Mouse (Mus musculus) forebrain, embryonic 14.5 days (tissue): ENCODE data around the gene Cdk5. TPM values are rescaled to one million over a fixed set of nuclear protein-coding genes. Genes with fewer than 3 reads are reported as not detected.
A peak's percentile ranks its signal among the peaks of the same experiment; 100 is the strongest.

ENCODE experiments used
- ATAC-seq: fragments of 200-750 bp; cut with Nextera tagmentation; 2 replicates; pipeline ENCODE4 v1.8.0; 2017; ENCODE audit warnings: mild to moderate bottlenecking, moderate library complexity
- DNase-seq: peaks from one replicate; pipeline ENCODE4 v3.0.0-alpha.2; 2015; ENCODE audit warnings: low spot score
- H3K27ac ChIP-seq: fragments of 300-500 bp; sonication (generic); 2 replicates; pipeline ENCODE4 v1.5.1; 2014; ENCODE audit warnings: low read depth, mild to moderate bottlenecking, control low read depth, low read length, moderate library complexity
- H3K27me3 ChIP-seq: fragments of 300-500 bp; sonication (generic); replicated peaks from 2 replicates; pipeline ENCODE4 v1.6.1; 2014; ENCODE audit warnings: low read length, control low read depth, mixed read lengths; ENCODE audit not compliant: control insufficient read depth, insufficient read depth
- H3K36me3 ChIP-seq: fragments of 300-500 bp; sonication (generic); 2 replicates; pipeline ENCODE4 v1.6.1; 2014; ENCODE audit warnings: low read length, control low read depth; ENCODE audit not compliant: control insufficient read depth, insufficient read depth
- H3K4me1 ChIP-seq: fragments of 300-500 bp; sonication (generic); 2 replicates; pipeline ENCODE4 v1.6.1; 2014; ENCODE audit warnings: antibody characterized with exemption, low read length, control low read depth; ENCODE audit not compliant: control insufficient read depth, insufficient read depth
- H3K4me2 ChIP-seq: fragments of 300-500 bp; sonication (generic); 2 replicates; pipeline ENCODE4 v1.6.1; 2014; ENCODE audit warnings: mild to moderate bottlenecking, control low read depth, low read length
- H3K4me3 ChIP-seq: fragments of 300-500 bp; sonication (generic); 2 replicates; pipeline ENCODE4 v1.5.1; 2014; ENCODE audit warnings: low read depth, low read length, control low read depth
- H3K9ac ChIP-seq: fragments of 300-500 bp; sonication (generic); 2 replicates; pipeline ENCODE4 v1.6.1; 2014; ENCODE audit warnings: mild to moderate bottlenecking, low read length, control low read depth, moderate library complexity
- H3K9me3 ChIP-seq: fragments of 300-500 bp; sonication (generic); replicated peaks from 2 replicates; pipeline ENCODE4 v1.6.1; 2016; ENCODE audit warnings: low read length, control low read depth, mixed read lengths; ENCODE audit not compliant: control insufficient read depth
- WGBS: fragments of 180-500 bp; shearing (Covaris S2); extraction: QIAGEN DNeasy Blood & Tissue Kit; methylation state at CpG from one replicate; pipeline ENCODE4 v1.1.7; 2014; 5-methylcytosine and 5-hydroxymethylcytosine counted together
- polyA plus RNA-seq: library from polyadenylated mRNA; unstranded; fragments of >200 nt; fragmentation: Nextera tagmentation; extraction: Ambion mirVana; gene quantifications from 2 replicates; pipeline ENCODE4 v1.2.1, GENCODE M21; 2014

Gene Cdk5
- polyA plus RNA-seq, 1 experiment from 2014 or later: 113 TPM

DNA sequence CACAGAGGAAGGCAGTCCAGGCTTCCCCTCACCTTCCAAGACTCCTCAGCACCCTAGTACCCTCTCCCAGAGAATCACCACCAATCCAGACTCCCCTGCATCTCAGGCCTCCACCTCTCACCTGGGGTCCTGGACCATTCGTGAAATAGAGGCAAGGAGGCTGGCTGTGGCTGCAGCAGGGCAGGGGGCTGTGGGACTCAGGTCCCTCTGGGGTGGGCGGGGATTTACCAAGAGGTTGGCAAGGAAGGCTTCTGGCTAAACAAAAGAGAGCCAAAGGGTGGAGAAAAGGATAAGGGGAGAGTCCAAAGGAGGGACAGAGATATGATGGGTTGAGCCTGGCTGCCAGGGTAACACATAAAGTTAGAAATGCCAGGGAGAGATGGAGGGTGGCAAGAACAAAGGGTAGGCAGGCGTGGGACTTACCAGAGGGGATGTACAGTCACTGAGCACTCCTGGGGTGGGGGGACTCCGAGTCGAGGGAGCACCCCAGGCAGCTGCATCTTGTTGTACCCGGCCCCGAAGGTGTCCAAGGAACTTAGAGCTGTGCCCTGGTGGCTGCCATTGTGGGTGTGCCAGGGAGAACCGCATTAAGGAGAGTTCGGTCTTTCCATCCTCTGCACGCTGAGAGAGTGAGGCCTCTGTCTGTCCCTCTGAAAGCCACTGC lies 37.3 kb downstream of the Cdk5 start:
- Histone ChIP-seq H3K4me3 (no peak overlapping the region), H3K9ac (no peak overlapping the region), H3K36me3 (no peaks in the 10 kb centered on the region), H3K4me2 (no peak overlapping the region), H3K9me3 (no peaks in the 10 kb centered on the region), H3K27ac (no peak overlapping the region), H3K27me3 (peaks cover 31% of the 10 kb centered on the region), H3K4me1 (peaks cover 12% of the 10 kb centered on the region)
- WGBS: 77% methylated on average over 10 of the region's 10 CpGs
- DNase-seq: no peak
- no peak for ATAC-seq

DNA sequence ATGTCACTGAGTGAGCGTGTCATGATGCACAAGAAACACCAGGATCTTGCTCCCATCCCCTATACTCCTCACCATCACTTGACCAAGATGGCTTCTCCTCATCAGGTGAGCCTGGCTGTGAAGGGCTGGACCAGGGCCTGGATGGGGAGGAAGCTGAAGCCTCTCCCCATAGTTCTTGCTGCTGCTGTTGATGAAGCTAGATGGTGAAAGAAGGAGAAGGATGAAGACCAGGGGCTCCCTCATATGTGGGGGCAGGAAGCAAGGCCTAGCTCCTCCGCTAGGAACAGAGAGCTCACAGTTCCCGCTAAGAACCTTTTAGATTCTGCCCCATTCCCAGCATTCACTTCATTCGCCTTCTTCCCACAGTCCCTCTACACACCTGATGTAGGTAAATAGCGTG lies 38.0 kb downstream of the Cdk5 start:
- Histone ChIP-seq H3K36me3 (no peaks in the 10 kb centered on the region), H3K9me3 (no peaks in the 10 kb centered on the region), H3K4me3 (no peak overlapping the region), H3K9ac (no peak overlapping the region), H3K4me2 (no peak overlapping the region), H3K4me1 (peaks cover 12% of the 10 kb centered on the region), H3K27me3 (peaks cover 31% of the 10 kb centered on the region), H3K27ac (no peak overlapping the region)
- WGBS: 91% methylated on average over 5 of the region's 5 CpGs
- no peak for ATAC-seq
- DNase-seq: no peak

DNA sequence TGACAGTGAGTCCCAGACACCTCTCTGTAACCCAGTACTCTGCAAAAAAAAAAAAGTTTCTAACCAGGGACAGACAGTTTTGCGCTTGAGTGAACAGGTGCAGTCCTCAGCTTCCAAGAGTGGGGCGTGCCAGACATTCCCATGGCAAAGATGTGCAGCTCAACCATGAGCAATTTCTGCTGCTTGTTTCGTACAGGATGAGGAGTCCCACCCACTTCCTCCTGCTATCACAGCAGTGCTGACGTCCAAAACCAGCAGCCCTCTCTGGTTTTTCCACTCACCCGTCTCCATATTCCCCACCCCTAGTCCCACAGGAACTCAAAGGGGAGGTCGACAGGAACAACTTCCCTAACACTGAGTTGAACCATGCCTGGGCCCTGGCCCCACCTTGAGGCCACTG lies 38.9 kb downstream of the Cdk5 start:
- Histone ChIP-seq H3K36me3 (no peaks in the 10 kb centered on the region), H3K9ac (no peak overlapping the region), H3K27me3 (peaks cover 31% of the 10 kb centered on the region), H3K27ac (no peak overlapping the region), H3K4me3 (no peak overlapping the region), H3K9me3 (no peaks in the 10 kb centered on the region), H3K4me2 (peak overlapping the region; percentile 63; the same call in 1 of the 2 replicates), H3K4me1 (peaks cover 12% of the 10 kb centered on the region)
- DNase-seq (no peak), ATAC-seq (no peak)
- 72% methylated on average over 6 of the region's 6 CpGs for WGBS

DNA sequence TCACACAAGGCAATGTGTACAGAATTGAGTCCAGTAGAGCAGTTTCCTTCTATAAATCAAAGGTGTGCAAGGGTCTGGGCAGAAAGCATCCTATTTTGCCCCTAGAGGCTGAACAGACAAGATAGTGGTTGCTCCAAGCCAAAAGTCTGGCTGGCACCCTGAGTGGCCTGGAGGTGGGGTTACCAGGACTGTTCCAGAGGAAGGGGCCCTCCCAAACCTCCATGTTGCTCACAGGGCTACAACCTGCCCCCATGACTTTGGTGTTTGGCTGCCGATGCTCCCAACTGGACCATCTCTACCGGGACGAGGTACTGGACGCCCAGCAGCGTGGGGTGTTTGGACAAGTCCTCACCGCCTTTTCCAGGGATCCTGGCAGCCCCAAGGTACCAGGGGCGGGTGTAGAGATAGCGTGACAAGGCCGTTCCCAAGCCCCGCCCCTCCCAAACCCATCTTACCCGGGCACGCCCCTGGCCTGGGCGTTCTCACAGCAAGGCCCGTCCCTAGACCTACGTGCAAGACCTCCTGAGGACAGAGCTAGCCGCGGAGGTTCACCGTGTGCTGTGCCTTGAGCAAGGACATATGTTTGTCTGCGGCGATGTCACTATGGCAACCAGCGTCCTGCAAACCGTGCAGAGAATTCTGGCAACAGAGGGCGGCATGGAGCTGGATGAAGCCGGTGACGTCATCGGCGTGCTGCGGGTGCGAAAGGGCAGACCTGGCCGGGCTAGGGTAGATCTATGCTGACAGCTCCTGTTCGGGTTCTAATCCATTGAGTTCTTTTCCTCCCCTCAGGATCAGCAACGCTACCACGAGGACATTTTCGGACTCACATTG lies 40.1 kb downstream of the Cdk5 start:
- DNase-seq (peak; percentile 96), ATAC-seq (peak; percentile 84)
- H3K27me3 ChIP-seq: peaks cover 22% of the 10 kb centered on the region
- WGBS: under 1% methylated on average over 34 of the region's 34 CpGs
- H3K4me3 ChIP-seq: peak overlapping the region; percentile 44
- peak overlapping the region; percentile 64 for H3K9ac ChIP-seq
- H3K4me2 ChIP-seq: peak overlapping the region; percentile 63
- H3K36me3 ChIP-seq: no peaks in the 10 kb centered on the region
- peaks cover 12% of the 10 kb centered on the region for H3K4me1 ChIP-seq
- peak overlapping the region; percentile 58 for H3K27ac ChIP-seq
- H3K9me3 ChIP-seq: no peaks in the 10 kb centered on the region

DNA sequence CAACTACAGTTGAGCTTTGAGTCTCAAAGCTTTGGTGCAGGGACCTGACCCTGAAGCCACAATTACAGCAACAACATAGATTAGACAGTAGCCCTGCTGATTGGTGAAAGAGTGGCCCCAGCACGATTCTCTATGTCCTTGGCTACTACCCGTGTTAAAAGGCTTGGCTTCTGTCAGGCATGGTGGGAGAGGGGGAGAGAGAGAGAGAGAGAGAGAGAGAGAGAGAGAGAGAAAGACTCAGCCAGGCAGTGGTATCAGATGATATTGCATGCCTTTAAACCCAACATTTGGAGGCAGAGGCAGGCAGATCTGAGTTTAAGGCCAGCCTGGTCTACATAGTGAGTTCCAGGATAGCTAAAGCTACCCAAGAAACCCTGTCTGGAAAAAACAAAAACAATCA lies 41.3 kb downstream of the Cdk5 start:
- peaks cover 10% of the 10 kb centered on the region for H3K27me3 ChIP-seq
- ATAC-seq (no peak), DNase-seq (no peak)
- no peak overlapping the region for H3K27ac ChIP-seq
- H3K4me3 ChIP-seq: no peak overlapping the region
- H3K9ac ChIP-seq: no peak overlapping the region
- 64% methylated on average over 2 of the region's 2 CpGs for WGBS
- no peaks in the 10 kb centered on the region for H3K9me3 ChIP-seq
- H3K36me3 ChIP-seq: no peaks in the 10 kb centered on the region
- peaks cover 6% of the 10 kb centered on the region for H3K4me1 ChIP-seq
- H3K4me2 ChIP-seq: no peak overlapping the region

DNA sequence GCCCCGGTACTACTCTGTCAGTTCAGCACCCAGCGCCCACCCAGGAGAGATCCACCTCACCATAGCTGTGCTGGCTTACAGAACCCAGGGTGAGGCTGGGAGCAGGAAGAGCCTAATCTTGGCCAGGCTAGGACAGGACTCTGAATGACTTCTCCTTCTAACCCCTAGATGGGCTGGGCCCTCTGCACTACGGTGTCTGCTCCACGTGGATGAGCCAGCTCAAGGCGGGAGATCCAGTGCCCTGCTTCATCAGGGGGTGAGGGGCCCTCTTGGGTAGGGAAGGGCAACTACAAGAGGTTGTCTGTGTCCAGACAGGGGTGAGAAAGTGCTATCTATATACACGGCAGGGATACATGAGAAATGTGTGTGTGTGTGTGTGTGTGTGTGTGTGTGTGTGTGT lies 41.8 kb downstream of the Cdk5 start:
- Histone ChIP-seq H3K4me3 (no peak overlapping the region), H3K4me2 (no peak overlapping the region), H3K9ac (no peak overlapping the region), H3K9me3 (no peaks in the 10 kb centered on the region), H3K36me3 (no peaks in the 10 kb centered on the region), H3K27ac (no peak overlapping the region), H3K4me1 (peaks cover 6% of the 10 kb centered on the region), H3K27me3 (peaks cover 5% of the 10 kb centered on the region)
- ATAC-seq (no peak), DNase-seq (no peak)
- WGBS: 83% methylated on average over 6 of the region's 6 CpGs

DNA sequence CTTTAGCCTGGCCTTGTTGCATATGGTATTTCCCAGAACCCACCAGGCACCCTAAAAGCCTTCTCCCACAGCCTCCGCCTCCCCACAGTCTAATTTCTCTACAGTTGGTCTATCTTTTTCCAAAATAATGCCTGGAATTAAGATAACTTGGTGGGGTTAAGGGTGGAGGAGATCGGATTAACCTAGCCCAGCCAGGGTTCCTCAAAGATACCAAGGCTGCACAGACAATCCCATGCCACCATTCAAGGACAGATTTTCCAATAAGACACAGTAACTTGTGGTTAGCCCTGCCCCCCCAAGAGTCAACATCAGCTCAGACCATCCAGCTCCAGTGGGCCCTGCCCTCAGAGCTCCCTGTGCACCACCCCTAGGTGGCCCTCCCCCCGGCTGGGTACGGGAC lies 42.8 kb downstream of the Cdk5 start:
- ATAC-seq: no peak
- no peak overlapping the region for H3K27ac ChIP-seq
- no peaks in the 10 kb centered on the region for H3K9me3 ChIP-seq
- H3K4me1 ChIP-seq: peaks cover 6% of the 10 kb centered on the region
- H3K4me3 ChIP-seq: no peak overlapping the region
- WGBS: 89% methylated on average over 4 of the region's 4 CpGs
- H3K27me3 ChIP-seq: no peaks in the 10 kb centered on the region; the same call in 1 of the 2 replicates
- H3K4me2 ChIP-seq: no peak overlapping the region
- no peak for DNase-seq
- no peak overlapping the region for H3K9ac ChIP-seq
- no peaks in the 10 kb centered on the region for H3K36me3 ChIP-seq

DNA sequence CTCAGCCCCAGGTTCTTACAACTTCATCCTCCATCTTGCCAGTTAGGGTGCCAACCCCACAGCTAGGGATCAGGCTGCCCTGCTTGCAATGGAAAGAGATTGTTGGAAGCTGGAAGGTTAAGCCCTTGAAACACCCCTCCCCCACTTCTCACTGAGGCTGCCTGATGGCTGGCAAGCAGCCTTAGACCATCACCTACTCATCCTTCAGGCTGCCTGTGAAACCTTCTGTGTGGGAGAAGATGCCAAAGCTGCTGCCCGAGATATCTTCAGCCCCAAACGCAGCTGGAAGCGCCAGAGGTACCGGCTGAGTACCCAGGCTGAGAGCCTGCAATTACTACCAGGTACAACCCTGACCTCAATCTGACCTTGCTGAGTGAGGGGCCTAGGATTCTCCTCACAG lies 43.8 kb downstream of the Cdk5 start:
- Histone ChIP-seq H3K4me3 (no peak overlapping the region), H3K4me2 (no peak overlapping the region), H3K27ac (no peak overlapping the region), H3K36me3 (no peaks in the 10 kb centered on the region), H3K27me3 (no peaks in the 10 kb centered on the region), H3K9ac (no peak overlapping the region), H3K4me1 (peaks cover 6% of the 10 kb centered on the region), H3K9me3 (no peaks in the 10 kb centered on the region)
- ATAC-seq (no peak), DNase-seq (no peak)
- WGBS: 86% methylated on average over 4 of the region's 4 CpGs

DNA sequence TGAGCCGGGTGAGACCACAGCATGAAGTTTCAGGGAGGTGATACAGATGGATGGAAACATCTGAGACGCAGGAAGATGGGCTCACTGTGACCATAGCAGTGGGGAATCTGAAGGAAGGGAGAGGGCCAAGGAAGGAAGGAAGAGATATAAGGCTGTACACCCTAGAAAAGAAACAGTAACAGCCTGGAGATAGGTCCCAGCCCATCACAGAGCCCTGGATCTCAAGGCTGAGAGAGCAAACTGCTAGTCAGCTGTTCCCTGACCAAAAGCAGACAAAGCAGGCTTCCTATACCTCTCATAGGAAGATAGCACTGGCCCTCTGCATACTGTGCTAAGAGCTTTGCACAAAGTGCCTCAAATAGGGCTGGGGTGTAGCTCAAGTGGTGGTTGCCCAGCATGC lies 44.6 kb downstream of the Cdk5 start:
- Histone ChIP-seq H3K9me3 (no peaks in the 10 kb centered on the region), H3K36me3 (no peaks in the 10 kb centered on the region), H3K9ac (no peak overlapping the region), H3K4me3 (no peak overlapping the region), H3K4me1 (peaks cover 9% of the 10 kb centered on the region), H3K4me2 (no peak overlapping the region), H3K27ac (no peak overlapping the region), H3K27me3 (no peaks in the 10 kb centered on the region)
- no peak for DNase-seq
- no peak for ATAC-seq
- 80% methylated on average over 2 of the region's 2 CpGs for WGBS
